Mouse (Mus musculus) bone marrow macrophage, adult 2 months (primary cell): ENCODE results near the gene Fitm1. TPM values are rescaled to one million over a fixed set of nuclear protein-coding genes. Genes with fewer than 3 reads are reported as not detected.

ENCODE experiments used
- H3K27ac ChIP-seq: 2 replicates; pipeline ENCODE4 v1.5.1; 2012; ENCODE audit warnings: low read depth, low read length; ENCODE audit not compliant: insufficient read depth
- H3K4me1 ChIP-seq: 2 replicates; pipeline ENCODE4 v1.6.1; 2012; ENCODE audit warnings: low read length; ENCODE audit not compliant: control insufficient read depth, insufficient read depth
- H3K4me3 ChIP-seq: 2 replicates; pipeline ENCODE4 v1.5.1; 2012; ENCODE audit warnings: mild to moderate bottlenecking, low read length, moderate library complexity; ENCODE audit not compliant: insufficient read depth
- CTCF ChIP-seq: IDR thresholded peaks from 2 replicates; pipeline ENCODE4 v1.5.1; 2012; ENCODE audit warnings: low read depth, mild to moderate bottlenecking, low read length, moderate library complexity
- POLR2A ChIP-seq: IDR thresholded peaks from 2 replicates; pipeline ENCODE4 v1.6.1; 2012; ENCODE audit warnings: mild to moderate bottlenecking, low read depth, low read length, borderline replicate concordance
- polyA plus RNA-seq: library from polyadenylated mRNA; stranded (reverse); fragments of >200 nt; gene quantifications from 2 replicates; pipeline ENCODE4 v1.2.4, GENCODE M21; 2012; ENCODE audit not compliant: missing spikeins, insufficient read depth, insufficient read length

The Fitm1 gene
- polyA plus RNA-seq, 1 experiment: not detected

- Histone ChIP-seq H3K27ac (no peak overlapping the region), H3K4me1 (peaks cover 18% of the 10 kb centered on the region), H3K4me3 (no peak overlapping the region)
- TF ChIP-seq POLR2A (no peak), CTCF (no peak)
These were observed 23.6 kb upstream of the Fitm1 start for GRCm38 (mm10) chr14:55551794-55552193.

GRCm38 (mm10) chr14:55554635-55555034, 20.8 kb upstream of the Fitm1 start:
- TF ChIP-seq POLR2A: no peak
- TF ChIP-seq CTCF: no peak
- peaks cover 27% of the 10 kb centered on the region for H3K4me1 ChIP-seq
- 0 out of 2 replicates have a peak overlapping the region, but pooled peaks have one; percentile 3 for H3K27ac ChIP-seq
- no peak overlapping the region for H3K4me3 ChIP-seq

GRCm38 (mm10) chr14:55555788-55556187, 19.6 kb upstream of the Fitm1 start:
- no peak overlapping the region for H3K27ac ChIP-seq
- no peak for TF ChIP-seq CTCF
- no peak for TF ChIP-seq POLR2A

GRCm38 (mm10) chr14:55557003-55557402, 18.4 kb upstream of the Fitm1 start:
- Histone ChIP-seq H3K4me3 (no peak overlapping the region), H3K4me1 (peaks cover 32% of the 10 kb centered on the region), H3K27ac (peak overlapping the region; percentile 98)
- TF ChIP-seq CTCF (peak; percentile 80), POLR2A (no peak)

More at GRCm38 (mm10) chr14:55555788-55556187, 19.6 kb upstream of the Fitm1 start:
- peaks cover 27% of the 10 kb centered on the region for H3K4me1 ChIP-seq
- no peak overlapping the region for H3K4me3 ChIP-seq

GRCm38 (mm10) chr14:55557587-55557986, 17.8 kb upstream of the Fitm1 start:
- no peak for TF ChIP-seq POLR2A
- TF ChIP-seq CTCF: no peak
- H3K27ac ChIP-seq: peak overlapping the region; percentile 98
- H3K4me1 ChIP-seq: peaks cover 32% of the 10 kb centered on the region
- no peak overlapping the region for H3K4me3 ChIP-seq

- no peak overlapping the region for H3K4me3 ChIP-seq
- no peak overlapping the region for H3K27ac ChIP-seq
- TF ChIP-seq POLR2A (no peak), CTCF (no peak)
- peaks cover 32% of the 10 kb centered on the region for H3K4me1 ChIP-seq
These were observed 16.5 kb upstream of the Fitm1 start for GRCm38 (mm10) chr14:55558740-55559448.

GRCm38 (mm10) chr14:55559799-55560201, 15.6 kb upstream of the Fitm1 start, which contains the start of gene Dcaf11:
Dcaf11 (plus strand) TSS chr14:55560006.
- peaks cover 25% of the 10 kb centered on the region for H3K4me1 ChIP-seq
- TF ChIP-seq CTCF: no peak
- no peak for TF ChIP-seq POLR2A
- H3K27ac ChIP-seq: peak within 1 kb of the TSS; percentile 91
- peak within 1 kb of the TSS; percentile 94 for H3K4me3 ChIP-seq

- no peak for TF ChIP-seq CTCF
- TF ChIP-seq POLR2A: no peak
- Histone ChIP-seq H3K4me1 (peaks cover 22% of the 10 kb centered on the region), H3K4me3 (peak within 1 kb of the TSS; percentile 94), H3K27ac (peak within 1 kb of the TSS; percentile 91)
These were observed 15.0 kb upstream of the Fitm1 start, which contains the start of gene A730061H03Rik for GRCm38 (mm10) chr14:55560202-55561073. A730061H03Rik (minus strand) TSS chr14:55560406.

GRCm38 (mm10) chr14:55561860-55562259, 13.6 kb upstream of the Fitm1 start:
- Histone ChIP-seq H3K4me1 (peaks cover 13% of the 10 kb centered on the region), H3K27ac (no peak overlapping the region), H3K4me3 (no peak overlapping the region)
- TF ChIP-seq POLR2A (no peak), CTCF (no peak)

GRCm38 (mm10) chr14:55563249-55563648, 12.2 kb upstream of the Fitm1 start:
- H3K27ac ChIP-seq: no peak overlapping the region
- peaks cover 7% of the 10 kb centered on the region for H3K4me1 ChIP-seq
- TF ChIP-seq POLR2A (no peak), CTCF (no peak)
- no peak overlapping the region for H3K4me3 ChIP-seq
